Mouse (Mus musculus) heart, adult 2 months (tissue): Measurements from ENCODE around the gene A930004D18Rik. TPM values are rescaled to one million over a fixed set of nuclear protein-coding genes. Genes with fewer than 3 reads are reported as not detected.

Source experiments
- DNase-seq, 2 experiments: peaks; one replicate each; pipeline ENCODE4 v3.0.0; 2021
- H3K27ac ChIP-seq: fragments of 200-600 bp; 2 replicates; pipeline ENCODE4 v1.8.1; 2022
- H3K27me3 ChIP-seq: fragments of 200-500 bp; 2 replicates; pipeline ENCODE4 v1.6.1; 2012; ENCODE audit warnings: mild to moderate bottlenecking, low read length, inconsistent platforms, mixed read lengths; ENCODE audit not compliant: control insufficient read depth, insufficient read depth
- H3K36me3 ChIP-seq: fragments of 200-500 bp; 2 replicates; pipeline ENCODE4 v1.6.1; 2012; ENCODE audit warnings: low read length, inconsistent platforms; ENCODE audit not compliant: control insufficient read depth, insufficient read depth
- H3K4me1 ChIP-seq: fragments of 200-500 bp; 2 replicates; pipeline ENCODE4 v1.6.1; 2011; ENCODE audit warnings: low read length; ENCODE audit not compliant: control insufficient read depth, insufficient read depth
- H3K4me3 ChIP-seq: fragments of 200-600 bp; 2 replicates; pipeline ENCODE4 v1.8.1; 2022
- H3K79me2 ChIP-seq: fragments of 200-500 bp; replicated peaks from 2 replicates; pipeline ENCODE4 v1.6.1; 2012; ENCODE audit warnings: mild to moderate bottlenecking, inconsistent platforms, low read length, moderate library complexity, mixed read lengths; ENCODE audit not compliant: control insufficient read depth, insufficient read depth
- H3K9ac ChIP-seq: fragments of 200-500 bp; 2 replicates; pipeline ENCODE4 v1.6.1; 2012; ENCODE audit warnings: low read depth, mild to moderate bottlenecking, control low read depth, inconsistent platforms, low read length, mixed read lengths
- CTCF ChIP-seq: fragments of 200-600 bp; IDR thresholded peaks from 2 replicates; pipeline ENCODE4 v1.8.1; 2022; ENCODE audit warnings: antibody characterized with exemption, mild to moderate bottlenecking, moderate library complexity
- EP300 ChIP-seq: fragments of 200-500 bp; IDR thresholded peaks from 2 replicates; pipeline ENCODE4 v1.6.1; 2011; ENCODE audit warnings: low read depth, low read length, control low read depth; ENCODE audit not compliant: insufficient read depth
- POLR2A ChIP-seq: fragments of 200-500 bp; IDR thresholded peaks from 2 replicates; pipeline ENCODE4 v1.6.1; 2011; ENCODE audit warnings: mild to moderate bottlenecking, low read depth, low read length, control low read depth; ENCODE audit not compliant: insufficient read depth
- WGBS: fragments of 180-500 bp; shearing (Covaris S2); methylation state at CpG from one replicate; pipeline ENCODE4 v1.1.7; 2018; 5-methylcytosine and 5-hydroxymethylcytosine counted together
- intact Hi-C: fragments of 180-260 bp; cut with DNase I; formaldehyde crosslinking; loops from one replicate; pipeline ENCODE4 v1.15.1; 2025
- polyA plus RNA-seq: library from polyadenylated mRNA; depleted of rRNA; stranded (reverse); fragments of >200 nt; gene quantifications from 2 replicates; pipeline ENCODE4 v1.2.3, GENCODE M21; 2012
- total RNA-seq, 2 experiments: library from RNA; stranded (reverse); gene quantifications; 2 replicates each; pipeline ENCODE4 v1.2.3; 2021

A930004D18Rik gene
- total and polyA plus RNA-seq, 3 experiments = 2.2 to 4.5 (median 3.4) TPM

- Histone ChIP-seq H3K4me1 (peaks cover 7% of the 10 kb centered on the region), H3K27ac (no peak overlapping the region), H3K36me3 (peaks cover 8% of the 10 kb centered on the region), H3K27me3 (no peaks in the 10 kb centered on the region), H3K79me2 (no peaks in the 10 kb centered on the region; the same call in 1 of the 2 replicates), H3K9ac (peak overlapping the region; percentile 66; the same call in 1 of the 2 replicates), H3K4me3 (no peak overlapping the region; the same call in 1 of the 2 replicates)
- TF ChIP-seq CTCF (no peak), EP300 (no peak), POLR2A (no peak)
- peak in 1 of 2 experiments; percentile 15 for DNase-seq
- WGBS = 71% methylated on average over 11 of the region's 11 CpGs
- intact Hi-C loops = loop anchor here (10.0 kb wide), 1 partner anchor 944 kb away; the partner anchor contains the start of genes 4930426L09Rik and Pip4k2a
These were observed 13.7 kb upstream of the A930004D18Rik start for GRCm38 (mm10) chr2:18051026-18051830.

GRCm38 (mm10) chr2:18050541-18050985 lies 13.0 kb upstream of the A930004D18Rik start:
- WGBS = 14% methylated on average over 10 of the region's 10 CpGs
- H3K79me2 ChIP-seq = no peaks in the 10 kb centered on the region; the same call in 1 of the 2 replicates
- DNase-seq = peak in 1 of 2 experiments; percentile 23
- intact Hi-C loops = loop anchor here (10.0 kb wide), 1 partner anchor 944 kb away; the partner anchor contains the start of genes 4930426L09Rik and Pip4k2a
- peak overlapping the region; percentile 33 for H3K4me3 ChIP-seq
- peaks cover 9% of the 10 kb centered on the region for H3K4me1 ChIP-seq
- H3K27ac ChIP-seq = peak overlapping the region; percentile 73
- H3K36me3 ChIP-seq = peaks cover 12% of the 10 kb centered on the region
- H3K27me3 ChIP-seq = no peaks in the 10 kb centered on the region
- H3K9ac ChIP-seq = peak overlapping the region; percentile 66
- TF ChIP-seq POLR2A (no peak), CTCF (no peak), EP300 (no peak)

GRCm38 (mm10) chr2:18050018-18050417 lies 12.5 kb upstream of the A930004D18Rik start:
- Histone ChIP-seq H3K79me2 (no peaks in the 10 kb centered on the region; the same call in 1 of the 2 replicates), H3K27ac (peak overlapping the region; percentile 73), H3K9ac (no peak overlapping the region), H3K4me3 (peak overlapping the region; percentile 31), H3K4me1 (peaks cover 4% of the 10 kb centered on the region), H3K36me3 (peaks cover 15% of the 10 kb centered on the region), H3K27me3 (no peaks in the 10 kb centered on the region)
- DNase-seq = no peak
- TF ChIP-seq POLR2A (no peak), EP300 (no peak), CTCF (no peak)
- intact Hi-C loops = loop anchor here (10.0 kb wide), 1 partner anchor 945 kb away; the partner anchor contains the start of genes 4930426L09Rik and Pip4k2a
- 16% methylated on average over 2 of the region's 2 CpGs for WGBS

- peak overlapping the region; percentile 31 for H3K4me3 ChIP-seq
- peaks cover 3% of the 10 kb centered on the region for H3K4me1 ChIP-seq
- H3K36me3 ChIP-seq = peaks cover 15% of the 10 kb centered on the region
- H3K27ac ChIP-seq = peak overlapping the region; percentile 73
- no peak for TF ChIP-seq CTCF
- no peak for TF ChIP-seq EP300
- TF ChIP-seq POLR2A = no peak
- WGBS = 15% methylated on average over 11 of the region's 11 CpGs
- DNase-seq = peak in 1 of 2 experiments; percentile 35
- H3K9ac ChIP-seq = peak overlapping the region; percentile 17; the same call in 1 of the 2 replicates
- no peaks in the 10 kb centered on the region for H3K27me3 ChIP-seq
- no peaks in the 10 kb centered on the region; the same call in 1 of the 2 replicates for H3K79me2 ChIP-seq
- intact Hi-C loops = loop anchor here (1.0 to 5.0 kb wide), 4 partner anchors 538 to 1608 kb away; partner anchors contain the start of genes Bmi1 and Otud1
These were observed 11.8 kb upstream of the A930004D18Rik start for GRCm38 (mm10) chr2:18049279-18049821.

- WGBS = 12% methylated on average over 17 of the region's 17 CpGs
These were observed 11.0 kb upstream of the A930004D18Rik start, which contains the start of gene Skida1 for GRCm38 (mm10) chr2:18048453-18049075. Gene Skida1, minus strand, starts transcription at chr2:18049051.

More at GRCm38 (mm10) chr2:18048453-18049075, 11.0 kb upstream of the A930004D18Rik start, which contains the start of gene Skida1:
- intact Hi-C loops = loop anchor here (1.0 to 5.0 kb wide), 4 partner anchors 539 to 1609 kb away; partner anchors contain the start of genes Bmi1 and Otud1
- Histone ChIP-seq H3K36me3 (peaks cover 15% of the 10 kb centered on the region), H3K4me1 (peaks cover 3% of the 10 kb centered on the region), H3K4me3 (peak within 1 kb of the TSS; percentile 74), H3K9ac (peak within 1 kb of the TSS; percentile 99), H3K79me2 (no peaks in the 10 kb centered on the region; the same call in 1 of the 2 replicates), H3K27ac (peak within 1 kb of the TSS; percentile 95), H3K27me3 (no peaks in the 10 kb centered on the region)
- DNase-seq = peak in 1 of 2 experiments; percentile 41
- TF ChIP-seq POLR2A (peak; percentile 20; the same call in 1 of the 2 replicates), EP300 (no peak)
